Mouse (Mus musculus) olfactory bulb, adult 2 months (tissue): Measurements from ENCODE around the gene Olfr78. TPM values are rescaled to one million over a fixed set of nuclear protein-coding genes. Genes with fewer than 3 reads are reported as not detected.

Experiments
- H3K27ac ChIP-seq: fragments of 200-500 bp; 2 replicates; pipeline ENCODE4 v1.5.1; 2012; ENCODE audit warnings: low read depth, low read length; ENCODE audit not compliant: insufficient read depth
- H3K4me1 ChIP-seq: fragments of 200-500 bp; 2 replicates; pipeline ENCODE4 v1.6.1; 2012; ENCODE audit warnings: low read length; ENCODE audit not compliant: control insufficient read depth, insufficient read depth
- H3K4me3 ChIP-seq: fragments of 200-500 bp; 2 replicates; pipeline ENCODE4 v1.5.1; 2012; ENCODE audit warnings: mild to moderate bottlenecking, low read depth, low read length, moderate library complexity; ENCODE audit not compliant: insufficient read depth
- CTCF ChIP-seq: fragments of 200-500 bp; IDR thresholded peaks from 2 replicates; pipeline ENCODE4 v1.5.1; 2012; ENCODE audit warnings: low read depth, mild to moderate bottlenecking, low read length, moderate library complexity; ENCODE audit not compliant: insufficient read depth
- POLR2A ChIP-seq: fragments of 200-500 bp; IDR thresholded peaks from 2 replicates; pipeline ENCODE4 v1.6.1; 2012; ENCODE audit warnings: mild to moderate bottlenecking, low read depth, low read length, moderate library complexity; ENCODE audit not compliant: insufficient read depth
- WGBS: fragments of 180-500 bp; shearing (Covaris S2); methylation state at CpG from one replicate; pipeline ENCODE4 v1.1.7; 2018; 5-methylcytosine and 5-hydroxymethylcytosine counted together
- polyA plus RNA-seq: library from polyadenylated mRNA; stranded (reverse); fragments of >200 nt; gene quantifications from 2 replicates; pipeline ENCODE4 v1.2.4, GENCODE M21; 2012; ENCODE audit warnings: low replicate concordance; ENCODE audit not compliant: missing spikeins, insufficient read depth, insufficient read length

Gene Olfr78
- polyA plus RNA-seq = not detected in 2 replicates

DNA sequence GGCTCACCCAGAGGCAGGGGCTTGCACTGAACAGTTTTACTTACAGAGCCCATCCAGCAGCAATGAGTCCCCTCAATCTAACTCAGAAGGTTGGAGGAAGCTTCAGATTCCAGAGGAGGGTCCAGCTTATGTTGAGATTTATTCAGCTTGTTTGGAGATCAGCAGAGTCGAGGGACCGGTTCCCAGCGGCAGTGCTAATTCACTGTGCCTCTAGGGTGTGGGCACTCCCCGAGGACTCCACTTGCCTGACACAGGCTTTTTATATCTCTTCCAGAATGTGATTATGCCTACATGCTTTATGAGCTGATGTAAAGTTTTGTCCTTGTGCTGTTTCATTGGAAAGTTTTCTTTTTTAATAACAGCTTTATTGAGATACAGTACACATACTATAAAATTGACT, at the start of gene Olfr78, which contains the start of gene Olfr560:
TSS of gene Olfr78 (minus strand) at position 206 of the 400 bp plus-strand sequence.
TSS of gene Olfr560 (minus strand) at position 101 of the 400 bp plus-strand sequence.
- WGBS = 83% methylated on average over 4 of the region's 4 CpGs
- TF ChIP-seq POLR2A (no peak), CTCF (no peak)
- no peaks in the 10 kb centered on the region for H3K4me1 ChIP-seq
- H3K4me3 ChIP-seq = no peak within 1 kb of the TSS
- no peak within 1 kb of the TSS for H3K27ac ChIP-seq

- Histone ChIP-seq H3K4me1 (no peaks in the 10 kb centered on the region), H3K27ac (no peak within 1 kb of the TSS), H3K4me3 (no peak within 1 kb of the TSS)
- TF ChIP-seq POLR2A = no peak
- TF ChIP-seq CTCF = no peak
Measured at GRCm38 (mm10) chr7:102803180-102803579, 43.9 kb upstream of the Olfr78 start, which contains the start of gene Olfr564. Gene Olfr564, plus strand, starts transcription at chr7:102803480.

GRCm38 (mm10) chr7:102770921-102771320, 11.7 kb upstream of the Olfr78 start, which contains the start of gene Olfr561:
Gene Olfr561, plus strand, starts transcription at chr7:102771221.
- Histone ChIP-seq H3K4me3 (no peak within 1 kb of the TSS), H3K27ac (no peak within 1 kb of the TSS), H3K4me1 (no peaks in the 10 kb centered on the region)
- 75% methylated on average over 2 of the region's 2 CpGs for WGBS
- TF ChIP-seq POLR2A (no peak), CTCF (no peak)

DNA sequence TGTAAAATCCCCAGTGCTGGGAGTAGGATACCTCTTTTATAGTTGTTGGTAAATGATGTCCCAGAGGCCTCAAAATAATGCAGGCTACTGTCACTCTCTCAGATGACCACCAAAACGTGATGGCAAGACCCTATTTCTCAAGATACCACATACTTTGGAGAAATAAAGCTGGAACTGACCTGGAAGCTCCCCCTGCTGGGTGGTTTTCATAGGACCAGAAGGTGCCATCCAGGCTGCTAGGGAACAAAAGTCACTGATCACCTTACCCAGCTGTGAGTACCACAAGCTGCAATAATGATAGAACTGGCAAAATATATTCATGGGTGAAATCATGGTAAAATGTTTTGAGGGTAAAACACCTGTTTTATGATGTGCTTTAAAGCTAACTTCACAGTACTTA, 7.2 kb downstream of the Olfr78 start:
- 14% methylated on average over 1 of the region's 1 CpGs for WGBS
- H3K27ac ChIP-seq = no peak overlapping the region
- no peak overlapping the region for H3K4me3 ChIP-seq

GRCm38 (mm10) chr7:102737705-102738104, 21.6 kb downstream of the Olfr78 start:
- TF ChIP-seq POLR2A (no peak), CTCF (no peak)
- WGBS = 68% methylated on average over 2 of the region's 2 CpGs
- H3K27ac ChIP-seq = no peak overlapping the region

More for the DNA sequence above, 7.2 kb downstream of the Olfr78 start:
- no peak for TF ChIP-seq CTCF
- TF ChIP-seq POLR2A = no peak
- no peaks in the 10 kb centered on the region for H3K4me1 ChIP-seq

DNA sequence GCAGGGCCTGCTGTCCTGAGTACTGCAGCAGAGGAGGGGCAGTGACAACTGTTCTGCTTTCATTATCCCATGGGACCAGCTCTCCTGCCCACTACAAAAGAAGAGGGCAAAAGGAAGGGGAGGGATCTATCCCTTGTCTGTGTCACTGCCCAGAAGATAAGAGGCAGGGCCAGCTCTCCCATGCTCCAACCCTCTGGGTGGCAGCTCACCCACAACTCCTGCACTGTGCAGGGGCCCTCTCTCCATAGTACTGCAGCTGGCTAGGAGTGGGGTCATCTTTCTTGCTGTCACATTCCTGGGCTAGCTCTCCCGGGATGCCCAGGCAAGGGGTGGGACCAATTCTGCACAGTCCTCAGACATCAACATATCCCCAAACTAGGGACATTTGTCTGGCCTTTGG, 25.5 kb downstream of the Olfr78 start:
- TF ChIP-seq POLR2A (no peak), CTCF (no peak)
- Histone ChIP-seq H3K27ac (no peak overlapping the region), H3K4me3 (no peak overlapping the region), H3K4me1 (no peaks in the 10 kb centered on the region)
- WGBS = 77% methylated on average over 1 of the region's 1 CpGs

More at GRCm38 (mm10) chr7:102737705-102738104, 21.6 kb downstream of the Olfr78 start:
- Histone ChIP-seq H3K4me1 (no peaks in the 10 kb centered on the region), H3K4me3 (no peak overlapping the region)

- Histone ChIP-seq H3K4me3 (no peak within 1 kb of the TSS), H3K4me1 (no peaks in the 10 kb centered on the region), H3K27ac (no peak within 1 kb of the TSS)
- TF ChIP-seq POLR2A = no peak
- no peak for TF ChIP-seq CTCF
Measured at GRCm38 (mm10) chr7:102727391-102727790, 31.9 kb downstream of the Olfr78 start, which contains the start of gene Olfr559. Gene Olfr559, minus strand, starts transcription at chr7:102727491.

DNA sequence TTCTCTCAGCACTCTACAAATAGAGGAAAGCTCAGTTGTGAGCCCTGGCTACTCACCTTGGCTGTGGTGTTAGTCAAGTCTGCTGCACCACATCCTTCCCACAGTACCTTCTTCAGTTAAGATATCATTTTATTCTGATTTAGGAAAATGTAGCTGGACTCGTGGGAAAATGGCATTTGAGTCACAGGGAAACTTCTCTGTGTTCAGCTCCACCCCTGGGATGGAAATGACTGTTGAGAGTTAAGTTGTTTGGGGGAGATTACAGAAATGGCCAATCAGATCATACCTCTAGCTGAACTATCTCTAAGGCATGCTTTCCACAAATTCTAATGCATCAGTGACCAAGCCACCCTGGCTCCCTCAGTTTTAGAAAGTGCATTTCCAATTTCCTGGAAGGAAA, 40.3 kb downstream of the Olfr78 start, which contains the start of gene Olfr33:
TSS of gene Olfr33 (minus strand) at position 101 of the 400 bp plus-strand sequence.
- Histone ChIP-seq H3K27ac (no peak within 1 kb of the TSS), H3K4me1 (no peaks in the 10 kb centered on the region), H3K4me3 (no peak within 1 kb of the TSS)
- TF ChIP-seq POLR2A (no peak), CTCF (no peak)
- 38% methylated on average over 1 of the region's 1 CpGs for WGBS

DNA sequence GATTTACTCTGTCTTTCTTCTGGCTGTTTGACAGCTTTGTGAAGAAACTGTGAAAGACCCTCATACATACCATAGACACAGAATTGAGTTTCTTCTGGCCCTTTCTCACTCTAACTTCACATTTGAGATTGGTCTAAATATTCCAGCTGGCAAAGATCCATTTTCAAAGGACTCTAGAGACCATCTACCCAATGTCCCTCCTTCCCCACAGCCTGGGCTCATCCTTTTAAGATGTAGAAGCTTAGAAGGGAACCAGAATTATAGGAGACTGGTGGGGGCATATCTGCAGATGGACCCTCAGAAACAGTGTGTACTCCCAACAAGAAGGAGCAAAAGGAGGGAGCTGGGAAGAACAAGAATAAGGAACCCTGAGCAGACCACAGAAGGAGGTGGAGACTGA, 57.4 kb downstream of the Olfr78 start, which contains the start of gene Olfr558:
TSS of gene Olfr558 (plus strand) at position 301 of the 400 bp plus-strand sequence.
- Histone ChIP-seq H3K4me1 (no peaks in the 10 kb centered on the region), H3K4me3 (no peak within 1 kb of the TSS), H3K27ac (no peak within 1 kb of the TSS)
- TF ChIP-seq POLR2A (no peak), CTCF (no peak)
